Mouse (Mus musculus): Measurements from ENCODE around the gene Zkscan16.

- TF ChIP-seq CTCF (IDR thresholded peaks at IDR 0.05; ENCODE audit: low read depth) (no peak), EP300 (optimal IDR thresholded peaks at IDR 0.05) (no peak)
These were observed 59.7 kb downstream of the Zkscan16 start, which contains the start of gene Gm20503 for GRCm38 (mm10) chr4:59002948-59003805.
